Mouse (Mus musculus) c-Kit-positive CD71-positive TER-119-negative erythroid progenitor cells, embryonic 14.5 days (primary cell): ENCODE results near the gene Susd6.
A peak's percentile ranks its signal among the peaks of the same experiment; 100 is the strongest.

Source experiments
- DNase-seq: peaks from one replicate; pipeline ENCODE4 v3.0.0-alpha.2; 2013; ENCODE audit warnings: low read depth

The Susd6 gene

DNA sequence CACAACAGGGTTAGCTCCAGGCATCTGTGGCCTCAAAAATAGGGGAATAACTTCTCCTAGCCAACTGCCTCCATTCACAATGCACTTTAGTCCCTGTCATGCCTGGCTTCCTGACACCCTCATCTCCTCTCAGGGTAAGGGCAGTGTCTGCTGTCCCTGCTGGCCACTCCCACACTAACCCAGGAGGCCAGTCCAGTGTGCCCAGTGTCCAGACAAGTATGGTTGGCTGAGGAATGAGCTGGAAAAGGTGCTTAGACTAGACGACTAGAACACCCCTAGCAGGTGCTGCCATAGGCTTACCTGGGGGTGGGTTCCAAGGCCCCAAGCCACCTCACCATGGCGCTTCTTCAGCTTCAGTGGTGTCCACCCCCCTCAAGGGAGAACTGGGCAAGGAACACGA lies 88.3 kb downstream of the Susd6 start:
- no peak for DNase-seq

DNA sequence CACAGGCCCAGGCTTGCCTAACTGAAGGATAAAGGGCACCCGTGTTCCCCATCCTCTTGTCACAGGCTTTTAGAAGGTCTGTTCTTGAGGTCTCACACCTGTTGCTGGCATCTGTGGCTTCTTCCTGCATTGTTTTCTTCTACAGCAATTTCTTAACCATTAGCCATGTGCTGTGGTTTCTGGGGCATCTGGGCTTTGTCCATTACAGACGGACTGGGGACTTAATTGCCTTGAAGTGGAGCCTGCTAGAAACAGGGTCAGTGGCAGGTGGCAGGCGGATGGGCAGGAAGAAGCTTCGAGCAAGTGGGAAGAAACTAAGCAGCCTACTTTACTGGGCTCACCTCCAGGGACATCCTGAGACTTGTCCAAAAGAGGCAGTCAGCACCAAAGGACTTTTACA lies 89.0 kb downstream of the Susd6 start:
- DNase-seq = no peak

DNA sequence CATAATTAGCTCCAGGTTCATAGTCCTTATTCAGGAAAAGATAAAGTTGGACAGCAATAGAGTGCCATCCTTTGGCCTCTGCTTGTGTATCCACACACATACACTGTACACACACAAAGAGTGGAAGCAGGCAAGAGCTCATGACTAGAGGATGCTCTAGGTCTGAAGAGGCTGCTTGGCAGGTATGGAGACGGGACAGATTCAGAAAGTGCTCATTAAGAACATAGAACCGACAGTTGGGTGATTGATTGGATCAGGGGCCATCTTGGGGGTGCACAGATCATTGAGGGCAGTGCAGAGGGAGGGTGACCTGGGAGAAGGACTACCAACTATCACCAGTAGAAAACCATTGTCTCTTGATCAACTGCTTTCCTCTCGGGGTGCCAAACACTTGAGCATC lies 90.8 kb downstream of the Susd6 start:
- DNase-seq = no peak

DNA sequence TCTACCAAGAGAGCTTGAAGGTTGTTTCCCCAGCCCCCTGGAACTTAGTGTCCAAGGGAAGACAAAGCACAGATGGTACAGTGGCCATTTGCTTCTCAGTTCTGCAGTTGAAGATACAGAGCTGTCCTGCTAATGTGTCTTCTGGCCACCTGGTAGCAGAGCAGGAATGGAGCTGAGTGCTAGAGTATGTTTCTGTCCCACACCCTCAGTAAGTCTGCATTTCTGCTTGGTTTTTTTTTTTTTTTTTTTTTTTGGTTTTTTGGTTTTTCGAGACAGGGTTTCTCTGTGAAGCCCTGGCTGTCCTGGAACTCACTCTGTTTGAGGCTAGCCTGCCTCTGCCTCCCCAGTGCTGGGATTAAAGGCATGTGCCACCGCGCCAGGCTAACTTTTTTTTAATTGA lies 93.0 kb downstream of the Susd6 start:
- DNase-seq = no peak

DNA sequence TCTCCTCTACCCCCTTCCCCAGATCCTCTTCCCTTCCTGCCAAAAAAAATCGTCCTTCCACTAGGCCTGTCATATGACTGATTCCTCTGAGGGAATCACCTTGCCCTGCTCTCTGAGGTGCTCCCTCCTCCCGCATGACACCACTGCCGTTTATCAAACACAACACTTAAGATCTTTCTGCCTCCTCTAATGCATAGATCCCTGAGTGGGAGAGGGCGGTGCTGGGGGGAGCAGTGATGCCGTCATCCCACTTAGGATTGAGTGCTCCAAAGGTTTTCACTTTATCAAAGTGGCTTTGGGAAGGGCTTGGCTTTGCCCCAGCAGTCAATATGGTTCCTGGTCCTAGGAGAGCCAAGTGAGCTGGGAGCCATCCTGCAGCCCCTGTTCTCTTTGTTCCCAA lies 93.6 kb downstream of the Susd6 start:
- DNase-seq = no peak

DNA sequence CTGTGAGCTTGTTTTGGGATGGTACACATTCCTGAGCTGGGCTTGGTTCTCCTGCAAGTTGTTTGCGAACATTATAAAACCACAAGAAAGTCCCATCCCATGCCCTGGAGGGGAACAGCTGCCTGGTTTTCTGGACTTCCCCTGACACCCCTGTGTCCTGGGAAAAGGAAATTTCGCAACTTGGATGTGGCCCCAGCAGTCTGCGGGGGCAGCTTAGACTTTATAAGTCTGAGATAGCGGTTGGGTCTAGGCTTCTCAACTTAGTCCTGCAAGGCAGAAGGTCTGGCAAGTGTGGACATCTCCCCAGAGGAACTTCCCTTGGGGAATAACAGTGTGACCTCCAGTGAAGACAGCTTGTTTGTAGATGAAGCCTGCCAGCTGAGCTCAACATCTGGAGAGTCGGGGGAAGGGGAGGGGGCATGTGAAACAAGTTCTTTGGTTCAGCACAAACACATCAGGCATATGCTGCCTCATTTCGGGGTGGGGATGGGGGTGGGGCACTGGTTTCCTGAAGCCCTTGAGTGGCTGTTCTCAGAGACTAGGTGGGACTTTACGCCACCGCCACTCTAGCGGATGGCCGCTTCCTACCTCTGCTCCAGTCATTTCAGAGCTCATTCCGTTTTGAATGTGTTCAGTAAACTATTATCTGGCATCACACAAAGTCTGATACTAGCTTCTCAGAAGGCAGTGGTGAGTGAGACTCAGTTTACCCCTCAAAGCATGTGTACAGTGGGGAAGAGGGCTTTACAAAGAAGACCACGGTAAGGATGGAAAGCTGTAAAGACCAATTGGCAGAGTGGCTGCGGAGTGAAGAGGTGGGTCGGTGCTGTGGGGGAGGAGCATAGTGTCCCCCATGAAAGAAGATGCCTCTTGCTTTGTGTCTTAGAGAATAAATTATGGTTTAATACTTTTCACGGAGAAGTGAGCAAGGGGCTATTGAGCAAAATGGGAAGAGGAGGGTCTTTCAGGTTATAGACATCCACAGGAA lies 95.3 kb downstream of the Susd6 start:
- no peak for DNase-seq

DNA sequence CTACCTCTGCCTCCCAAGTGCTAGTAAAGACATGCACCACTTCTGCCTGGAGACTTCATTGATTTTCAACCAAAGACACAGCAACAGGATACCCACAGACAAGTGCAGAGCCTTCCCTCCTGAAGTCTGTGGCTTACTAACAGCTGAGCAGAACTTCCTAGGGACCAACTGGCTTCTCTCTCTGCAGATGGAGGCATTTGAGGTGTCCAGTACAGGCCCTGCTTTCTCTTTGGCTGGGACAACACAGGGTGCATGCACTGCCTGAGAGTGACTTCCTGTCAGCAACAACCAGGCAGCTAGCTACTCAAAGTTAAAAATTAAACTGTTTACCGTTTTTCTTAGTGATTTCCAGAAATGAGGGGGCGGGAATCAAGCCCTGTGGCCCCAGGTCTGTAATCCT lies 96.7 kb downstream of the Susd6 start:
- no peak for DNase-seq

DNA sequence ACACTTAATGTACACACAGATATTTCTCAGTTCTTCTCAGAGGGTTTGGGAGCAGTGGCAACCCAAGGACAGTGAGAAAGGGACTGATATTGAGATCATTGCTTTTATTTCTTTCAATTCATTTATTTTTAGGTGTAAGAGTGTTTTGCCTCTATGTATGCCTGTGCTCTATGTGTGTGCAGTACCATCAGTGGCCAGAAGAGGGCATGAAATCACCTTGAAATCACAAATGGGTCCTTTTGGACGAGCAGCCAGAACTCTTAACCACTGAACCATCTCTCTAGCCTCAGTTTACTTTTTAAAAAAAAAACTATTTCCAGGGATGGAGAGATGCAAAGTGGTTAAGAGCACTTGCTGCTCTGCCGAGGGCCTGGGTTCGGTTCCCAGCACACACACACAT lies 99.0 kb downstream of the Susd6 start:
- no peak for DNase-seq

DNA sequence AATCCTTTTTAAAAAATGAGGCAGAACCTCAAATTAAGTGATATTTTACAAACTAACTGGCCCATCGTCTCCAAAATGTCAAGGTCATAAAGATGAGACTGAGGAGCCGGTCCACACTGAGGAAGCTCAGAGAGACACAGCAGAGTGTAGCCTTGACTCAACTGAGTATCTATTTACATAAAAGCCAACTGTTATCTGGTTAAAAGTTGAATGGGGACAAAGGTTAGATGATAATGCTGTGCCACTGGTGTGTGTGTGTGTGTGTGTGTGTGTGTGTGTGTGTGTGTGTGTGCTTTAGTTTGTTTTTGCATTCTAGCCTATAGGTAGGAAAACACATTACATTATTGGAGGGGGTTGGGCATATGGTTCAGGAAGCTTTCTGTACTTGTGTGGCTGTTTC lies 100.8 kb downstream of the Susd6 start:
- no peak for DNase-seq

DNA sequence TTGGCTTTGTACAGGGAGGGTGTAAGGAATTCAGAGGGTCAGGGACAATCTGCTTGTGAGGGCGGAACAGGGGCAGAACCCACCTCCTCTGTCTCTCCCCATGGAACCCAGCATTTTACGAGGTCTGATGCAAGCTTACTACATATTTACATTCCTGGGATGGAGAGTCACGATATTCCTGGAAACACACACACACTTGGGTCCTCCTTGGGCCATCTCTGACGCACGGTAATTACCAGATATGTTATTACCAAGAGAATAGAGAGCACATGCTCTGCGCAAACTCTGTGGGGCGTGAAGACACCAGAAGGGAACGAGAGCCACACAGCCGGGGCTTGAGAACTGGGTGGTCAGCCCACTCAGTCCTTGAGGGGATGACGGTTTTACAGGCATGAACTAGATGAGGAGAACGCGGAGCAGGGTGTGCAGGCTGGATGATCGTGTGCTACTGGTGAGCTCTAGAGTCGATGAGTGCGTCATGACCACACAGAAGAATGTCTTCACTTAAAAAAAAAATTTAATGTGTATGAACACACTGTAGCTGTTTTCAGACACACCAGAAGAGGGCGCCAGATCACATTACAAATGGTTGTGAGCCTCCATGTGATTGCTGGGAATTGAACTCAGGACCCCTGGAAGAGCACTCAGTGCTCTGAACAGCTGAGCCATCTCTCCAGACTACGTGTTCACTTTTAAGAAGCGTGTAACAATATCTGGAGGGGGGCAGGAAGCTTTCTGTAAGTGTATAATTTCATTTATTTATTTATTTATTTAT lies 103.6 kb downstream of the Susd6 start:
- DNase-seq = no peak

DNA sequence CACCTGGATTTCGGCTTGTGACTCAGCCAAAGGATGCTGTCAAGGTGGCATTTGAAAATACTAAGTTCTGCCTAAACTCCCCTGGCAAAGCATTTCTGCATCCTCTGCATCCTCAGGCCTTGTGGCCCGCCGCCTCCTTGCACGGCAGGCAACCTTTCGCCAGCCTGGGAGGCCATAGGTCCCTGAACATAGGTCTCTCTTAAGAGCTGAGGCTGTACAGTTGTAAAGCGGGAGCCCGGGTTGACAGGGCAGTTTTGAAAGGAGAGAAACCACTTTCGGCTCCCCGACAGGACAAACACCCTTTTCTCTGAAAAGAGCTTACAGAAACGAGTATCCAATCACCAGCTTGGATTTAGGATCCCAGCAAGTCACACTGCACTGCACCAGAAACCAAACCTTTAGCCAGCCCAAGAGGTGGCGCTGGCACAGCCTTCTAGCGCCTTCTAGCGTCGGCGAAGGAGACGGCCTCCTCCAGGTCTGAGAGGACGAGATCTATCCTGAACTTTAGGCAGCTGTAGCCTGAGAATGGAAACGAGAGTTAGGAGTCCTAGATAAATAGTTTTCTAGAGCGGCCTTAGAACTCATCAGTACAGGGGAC lies 104.8 kb downstream of the Susd6 start:
- peak; percentile 56 for DNase-seq

DNA sequence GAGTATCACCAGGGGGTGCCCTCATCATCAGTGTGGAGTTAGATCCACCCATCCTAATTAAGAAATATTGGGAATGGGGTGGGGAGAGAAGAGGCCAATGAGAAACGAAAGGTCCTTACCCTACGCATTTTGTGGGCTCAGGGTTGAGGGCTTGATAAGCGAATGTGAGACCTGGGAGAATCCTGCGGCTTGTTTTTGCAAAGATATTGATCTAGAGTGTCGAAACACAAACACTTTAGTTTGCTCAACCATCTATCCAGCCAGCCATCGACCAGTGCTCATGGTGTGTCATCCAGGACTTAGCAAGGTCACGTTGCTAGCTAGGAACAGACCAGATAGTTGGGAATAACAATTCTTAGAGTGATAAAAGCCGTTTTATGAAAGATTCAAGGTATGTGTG lies 119.3 kb downstream of the Susd6 start:
- DNase-seq = no peak

DNA sequence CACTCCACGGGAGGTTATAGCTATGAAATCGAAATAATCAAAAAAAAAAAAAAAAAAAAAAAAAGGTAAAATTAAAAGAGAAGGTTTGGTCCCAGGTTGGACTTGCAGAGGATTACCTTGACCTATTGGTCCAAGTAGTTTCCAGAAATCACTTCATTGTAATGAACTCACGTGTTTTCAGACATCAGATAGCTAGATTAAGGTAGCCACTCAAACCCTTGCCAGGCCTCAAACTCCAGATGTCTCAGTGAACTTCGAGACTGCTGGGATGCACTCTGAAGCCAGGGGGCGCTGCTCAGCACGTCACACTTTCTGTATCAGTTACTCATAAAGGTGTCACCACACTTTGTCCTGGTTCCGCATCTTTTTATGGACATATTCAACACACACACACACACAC lies 127.5 kb downstream of the Susd6 start:
- DNase-seq = peak; percentile 44

DNA sequence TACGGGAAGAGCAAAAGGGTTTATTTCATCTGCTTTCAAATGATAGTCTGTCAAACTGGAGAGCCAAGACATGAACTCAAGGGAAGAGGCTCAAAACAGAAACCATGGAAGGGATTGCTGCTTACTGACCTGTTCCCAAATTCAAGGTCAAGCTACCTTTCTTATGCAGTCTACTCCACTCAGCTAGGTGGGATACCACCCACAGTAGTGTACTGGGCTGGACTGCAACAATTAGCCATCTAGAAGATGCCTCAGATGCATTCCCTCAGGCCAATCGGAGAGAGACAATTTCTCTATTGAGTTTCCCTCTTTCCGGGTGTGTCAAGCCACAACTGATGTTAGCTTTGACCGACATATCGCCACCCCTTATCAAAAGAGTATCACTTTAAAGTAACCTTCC lies 131.0 kb downstream of the Susd6 start:
- no peak for DNase-seq

DNA sequence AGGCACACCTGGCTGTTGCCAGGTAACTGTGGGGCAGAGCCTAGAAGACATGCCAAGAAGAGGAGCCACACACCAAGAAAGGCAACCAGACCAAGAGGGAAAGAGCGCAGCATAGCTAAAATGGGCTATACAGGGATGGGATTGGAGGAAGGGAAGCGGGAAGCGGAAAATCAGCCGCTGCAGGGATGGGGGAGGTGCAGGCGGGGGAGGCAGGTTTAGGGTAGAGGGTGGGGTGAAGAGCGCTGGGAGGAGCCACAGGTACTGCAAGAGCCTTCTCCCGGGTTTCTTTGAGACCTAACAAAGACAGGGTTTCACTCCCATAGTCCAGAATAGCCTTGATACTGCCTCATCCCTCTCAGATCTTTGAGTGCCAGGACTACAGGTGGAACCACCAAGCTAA lies 132.6 kb downstream of the Susd6 start:
- DNase-seq = no peak

DNA sequence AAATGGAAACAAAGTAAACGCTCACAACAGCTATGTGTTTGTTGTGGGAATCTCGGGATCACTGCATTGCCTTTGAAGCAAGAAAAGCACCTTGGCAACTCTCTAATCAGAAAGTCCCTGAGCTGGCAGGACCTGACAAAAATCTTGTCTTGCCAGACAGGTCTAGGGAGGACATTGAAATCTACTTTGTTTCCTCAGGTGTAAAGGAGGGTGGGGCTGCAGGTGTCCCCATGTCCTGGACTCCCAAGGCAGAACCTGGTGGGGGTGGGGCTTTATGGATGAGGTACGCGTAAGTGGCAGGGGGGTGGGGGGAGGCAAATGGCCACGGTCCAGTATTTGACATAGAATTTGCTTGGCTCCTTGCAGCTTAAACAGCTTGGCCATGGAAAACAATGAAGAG lies 133.3 kb downstream of the Susd6 start:
- DNase-seq = no peak

DNA sequence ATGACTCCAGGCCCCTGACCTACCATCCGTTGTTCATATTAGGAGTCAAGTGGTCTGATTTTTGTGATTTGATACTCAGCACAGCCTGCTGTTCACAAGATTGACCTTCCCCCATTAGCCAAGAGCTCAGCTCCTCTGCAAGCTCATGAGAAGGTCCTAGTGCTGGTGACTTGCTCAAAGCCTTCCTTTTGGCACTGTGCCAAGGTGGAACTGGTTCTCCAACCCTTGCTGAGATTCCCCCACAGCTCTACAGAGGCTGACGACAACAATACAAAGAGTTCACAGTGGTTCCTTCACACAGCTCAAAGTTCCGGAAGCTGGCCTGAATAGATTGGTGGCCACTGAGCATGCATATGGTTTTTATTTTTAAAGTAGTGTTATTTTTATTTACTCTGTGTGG lies 133.9 kb downstream of the Susd6 start:
- DNase-seq = no peak

DNA sequence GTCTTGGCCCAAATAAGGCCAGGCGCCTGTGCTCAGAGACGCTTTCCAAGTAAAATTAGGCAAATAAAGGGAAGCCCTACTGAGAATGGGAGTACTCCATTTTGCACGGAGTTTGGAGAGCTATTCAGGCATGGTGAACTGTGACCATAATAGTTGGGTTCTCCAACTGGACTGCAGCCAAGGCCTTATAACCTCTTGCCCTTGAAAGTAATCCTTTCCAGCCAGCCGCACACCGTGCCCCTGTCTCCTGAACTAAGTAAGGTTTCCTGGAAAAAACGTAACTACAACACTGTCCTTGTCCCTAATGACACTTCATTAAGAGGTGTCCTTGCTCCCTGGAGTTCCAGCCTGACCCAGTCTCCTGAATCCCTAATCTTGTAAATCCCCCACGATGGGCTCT lies 135.6 kb downstream of the Susd6 start:
- no peak for DNase-seq

DNA sequence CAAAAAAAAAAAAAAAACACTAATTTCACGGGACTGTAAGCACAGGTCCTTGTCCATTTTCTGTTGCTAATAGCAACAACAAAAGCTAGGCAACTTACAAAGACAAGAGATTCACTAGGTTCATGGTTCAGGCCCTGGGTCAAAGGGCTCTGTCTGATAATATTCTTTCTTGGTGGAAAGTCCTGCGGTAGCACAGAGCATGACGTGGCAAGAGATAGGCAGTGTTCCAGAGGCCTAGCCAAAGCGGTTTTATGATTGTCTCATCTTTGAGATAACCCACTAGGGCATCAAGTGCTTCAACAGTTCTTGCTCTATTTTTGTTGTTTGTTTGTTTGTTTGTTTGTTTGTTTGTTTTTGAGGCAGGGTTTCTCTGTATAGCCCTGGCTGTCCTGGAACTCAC lies 136.2 kb downstream of the Susd6 start:
- DNase-seq = no peak

DNA sequence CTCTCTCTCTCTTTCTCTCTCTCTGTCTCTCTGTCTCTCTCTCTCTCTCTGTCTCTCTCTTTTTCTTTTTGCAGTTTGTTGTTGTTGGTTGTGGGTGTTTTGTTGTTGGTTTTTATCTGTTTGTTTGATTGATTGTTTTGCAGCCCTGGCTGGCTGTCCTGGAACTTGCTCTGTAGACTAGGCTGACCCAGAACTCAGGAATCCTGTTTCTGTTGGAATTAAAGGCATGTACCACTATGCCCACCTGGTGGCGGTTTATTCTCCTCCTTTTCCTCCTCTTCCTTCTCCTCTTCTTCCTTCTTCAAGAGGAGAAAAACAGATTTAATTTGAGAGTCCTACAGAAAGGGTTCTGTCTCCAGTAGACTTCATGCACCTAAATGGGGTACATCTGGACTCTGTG lies 137.2 kb downstream of the Susd6 start:
- DNase-seq = no peak

DNA sequence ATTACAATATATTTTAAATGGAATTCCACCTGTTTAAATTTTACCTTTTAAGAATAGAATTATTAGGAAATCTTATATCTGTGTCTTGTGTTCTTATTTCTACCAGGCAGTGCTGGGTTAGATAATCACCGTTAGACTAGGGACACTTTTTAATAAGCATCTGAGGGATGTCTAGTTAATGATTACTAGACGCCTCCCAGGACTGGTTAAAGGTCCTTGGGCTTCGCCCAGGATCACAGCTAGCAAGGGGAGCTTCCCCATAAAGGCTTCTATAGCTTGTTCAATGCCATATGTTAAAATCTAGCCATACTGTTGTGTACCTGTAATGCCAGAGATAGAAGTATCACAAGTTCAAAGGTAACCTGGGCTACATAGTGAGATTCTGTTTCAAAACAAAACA lies 138.6 kb downstream of the Susd6 start:
- DNase-seq = no peak

DNA sequence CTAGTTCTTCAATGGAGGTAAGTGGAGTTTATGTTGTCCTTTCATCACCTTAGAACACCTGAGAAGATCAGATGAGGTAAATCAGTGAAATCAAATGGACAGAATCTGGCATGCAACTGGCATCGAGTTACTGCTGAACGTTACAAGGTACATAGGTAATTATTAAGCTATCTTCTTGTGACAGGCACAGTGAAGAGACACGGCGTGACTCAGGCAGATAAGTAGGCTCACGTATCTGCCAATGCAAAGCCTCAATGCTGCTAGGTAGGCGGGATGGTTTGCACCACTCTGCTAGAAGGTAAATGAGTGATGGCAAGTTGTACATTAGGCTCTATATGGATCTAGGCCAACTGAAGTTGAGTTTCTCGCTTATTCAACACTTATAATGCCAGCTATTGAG lies 139.8 kb downstream of the Susd6 start:
- no peak for DNase-seq
